Mouse (Mus musculus) left cerebral cortex, postnatal 14 days (tissue): ENCODE measurements around the gene Pdcd4. TPM values are rescaled to one million over a fixed set of nuclear protein-coding genes. Genes with fewer than 3 reads are reported as not detected.

Experiments
- total RNA-seq, 2 experiments: library from RNA; stranded (reverse); gene quantifications; 2 replicates each; pipeline ENCODE4 v1.2.3; 2021

The Pdcd4 gene
- total RNA-seq, 2 experiments from 2014 or later = 102 to 105 TPM

Other genes starting within 250 kb of the Pdcd4 start
- gene Rbm20, start 214.9 kb upstream of the Pdcd4 start, total RNA-seq = 1 to 10 TPM; 2.9 to 3.8 TPM
- 10 to 100 TPM; 49.1 to 52.4 TPM for gene Shoc2, start 52.1 kb downstream of the Pdcd4 start, total RNA-seq
- 10 to 100 TPM; 73.0 to 75.9 TPM for gene Bbip1, start 52.4 kb downstream of the Pdcd4 start, total RNA-seq
- 10 to 100 TPM; 28.0 to 33.8 TPM for gene Adra2a, start 151.9 kb downstream of the Pdcd4 start, total RNA-seq